Mouse (Mus musculus) retina, adult 2 months (tissue): ENCODE data around the gene Cask.

Experiments
- DNase-seq: peaks from one replicate; pipeline ENCODE4 v3.0.0-alpha.2; 2012; ENCODE audit warnings: low read depth, low spot score

Cask gene

GRCm38 (mm10) chrX:13720296-13720829 lies 130.8 kb downstream of the Cask start:
- no peak for DNase-seq

DNA sequence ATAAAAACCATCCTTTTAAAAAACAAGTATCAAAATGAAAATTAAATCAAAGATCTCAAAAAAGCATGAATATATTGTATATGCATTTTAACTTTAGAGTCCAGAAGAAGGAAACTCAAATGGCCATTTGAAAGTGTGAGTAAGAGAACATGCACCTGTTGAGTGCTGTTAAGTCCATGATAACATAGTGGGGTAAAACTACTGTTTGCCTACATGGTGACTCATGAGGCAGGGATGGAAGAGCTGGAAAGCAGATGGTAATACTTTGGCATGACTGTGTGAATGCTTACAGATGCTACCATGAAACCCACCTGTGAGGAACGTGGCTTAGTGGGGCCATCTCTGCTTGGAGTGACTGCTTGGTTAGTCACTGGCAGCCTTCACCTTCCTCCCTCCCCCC lies 132.9 kb downstream of the Cask start:
- DNase-seq, result no peak

DNA sequence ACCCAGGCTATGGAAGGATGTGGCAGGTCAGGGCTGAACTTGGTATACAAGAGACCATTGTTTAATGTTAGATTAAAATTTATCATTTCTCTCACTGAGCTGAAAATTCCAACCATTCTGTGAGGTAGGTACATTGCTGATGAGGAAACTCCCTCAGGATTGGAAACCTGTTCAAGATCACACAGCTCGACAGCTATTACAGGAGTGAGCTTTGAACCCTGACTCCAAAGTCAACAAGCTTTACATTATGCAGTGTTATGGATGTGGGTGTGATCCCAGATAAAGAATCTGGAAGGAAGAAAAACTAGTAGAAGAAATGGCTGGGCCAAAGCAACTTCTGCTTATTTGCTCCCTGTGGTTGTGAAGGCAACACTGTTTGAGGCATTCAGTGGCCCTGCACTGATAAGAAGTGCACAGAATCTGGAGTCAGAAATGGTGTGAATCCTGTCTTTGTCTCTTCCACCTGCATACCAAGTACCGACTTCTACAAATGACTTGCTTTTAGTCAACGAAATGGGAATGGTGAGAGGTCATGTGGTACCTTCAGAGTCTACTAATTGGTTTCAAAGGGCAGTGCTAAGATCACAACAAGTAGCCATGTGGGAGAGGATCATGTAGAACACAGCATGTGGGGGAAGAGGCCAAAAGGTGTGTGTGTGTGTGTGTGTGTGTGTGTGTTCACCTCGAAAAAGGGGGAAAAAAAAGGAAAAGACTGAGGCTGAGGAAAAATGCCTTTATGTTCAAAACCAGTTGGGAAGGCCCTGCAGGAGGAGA lies 134.2 kb downstream of the Cask start:
- no peak for DNase-seq

DNA sequence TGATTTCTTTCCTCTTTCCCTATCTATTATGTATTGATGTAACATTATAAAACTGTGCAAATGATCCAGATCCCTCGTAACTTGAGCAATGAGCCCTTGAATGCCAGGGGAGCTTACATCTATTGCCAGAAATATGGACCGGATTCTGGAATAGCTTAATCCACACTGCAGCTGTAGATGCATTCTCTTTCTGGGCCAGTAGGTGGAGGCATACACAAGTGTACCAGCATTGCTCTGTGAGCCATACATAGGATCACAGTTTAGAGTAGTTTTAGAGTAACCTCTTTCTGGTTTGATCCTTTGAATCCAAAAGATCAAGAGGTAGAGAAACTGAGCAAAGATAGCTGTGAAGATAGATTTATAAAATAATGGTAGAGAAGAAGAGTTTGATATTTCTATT lies 141.0 kb downstream of the Cask start:
- peak; percentile 36 for DNase-seq

- no peak for DNase-seq
Observed at GRCm38 (mm10) chrX:13705051-13705450, 146.1 kb downstream of the Cask start.

DNA sequence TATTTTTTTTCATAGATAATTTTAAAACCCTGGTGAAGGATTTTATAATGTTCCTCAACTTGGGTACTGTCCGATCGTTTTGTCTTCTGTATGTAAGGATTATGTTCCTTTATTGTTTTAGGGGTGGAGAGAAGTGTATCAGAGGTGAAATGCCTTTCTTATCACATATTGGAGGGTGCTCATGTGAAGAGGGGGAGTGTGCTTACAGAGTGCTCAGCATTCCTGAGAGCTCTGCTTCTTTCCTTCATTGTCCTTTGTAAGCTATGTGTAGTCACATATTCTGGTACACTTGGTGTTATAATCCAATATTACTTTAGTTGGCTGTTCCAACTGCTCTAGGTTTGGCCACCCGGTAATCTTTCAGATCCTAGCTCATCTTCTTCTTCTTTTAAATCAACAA lies 150.5 kb downstream of the Cask start:
- no peak for DNase-seq

GRCm38 (mm10) chrX:13691865-13692264 lies 159.3 kb downstream of the Cask start:
- no peak for DNase-seq

DNA sequence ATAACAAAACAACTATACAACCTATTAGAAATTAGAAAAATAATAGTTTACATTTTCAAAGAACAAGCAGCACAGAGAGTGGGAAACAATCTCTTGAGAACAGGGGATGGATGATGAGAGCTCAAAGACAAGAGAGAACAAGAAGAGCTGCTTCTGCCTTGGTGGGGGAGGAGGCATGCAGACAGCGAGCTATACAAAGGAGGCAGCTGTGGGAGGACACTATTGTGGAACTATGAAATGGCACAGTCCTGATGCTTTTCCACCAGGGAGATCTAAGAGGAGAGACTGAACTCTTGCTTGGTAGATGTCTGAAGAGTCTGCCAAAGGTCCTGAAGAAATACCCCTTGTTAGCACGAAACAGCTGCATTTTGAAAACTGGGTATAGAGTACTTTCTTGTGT lies 162.8 kb downstream of the Cask start:
- DNase-seq, result no peak

- no peak for DNase-seq
Observed at GRCm38 (mm10) chrX:13686589-13686988, 164.6 kb downstream of the Cask start.

DNA sequence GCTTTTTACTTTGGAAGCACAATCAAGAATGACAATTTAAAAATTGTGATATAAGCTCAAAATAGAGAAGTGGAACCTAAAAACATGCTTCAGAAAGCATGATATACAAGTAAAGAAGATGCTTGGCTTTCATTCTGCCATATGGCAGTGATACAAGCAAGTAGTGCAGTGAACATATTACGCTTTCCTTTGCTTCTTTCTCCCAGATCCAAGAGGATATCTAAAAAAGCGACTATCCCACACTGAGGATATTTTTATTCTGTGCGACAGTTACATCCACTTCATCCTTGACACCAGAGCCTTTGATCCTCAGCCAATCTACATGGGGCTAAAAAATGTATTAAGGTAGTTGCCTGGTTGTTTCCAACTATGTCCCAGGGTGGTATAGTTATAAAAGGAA lies 169.4 kb downstream of the Cask start:
- DNase-seq, result no peak

DNA sequence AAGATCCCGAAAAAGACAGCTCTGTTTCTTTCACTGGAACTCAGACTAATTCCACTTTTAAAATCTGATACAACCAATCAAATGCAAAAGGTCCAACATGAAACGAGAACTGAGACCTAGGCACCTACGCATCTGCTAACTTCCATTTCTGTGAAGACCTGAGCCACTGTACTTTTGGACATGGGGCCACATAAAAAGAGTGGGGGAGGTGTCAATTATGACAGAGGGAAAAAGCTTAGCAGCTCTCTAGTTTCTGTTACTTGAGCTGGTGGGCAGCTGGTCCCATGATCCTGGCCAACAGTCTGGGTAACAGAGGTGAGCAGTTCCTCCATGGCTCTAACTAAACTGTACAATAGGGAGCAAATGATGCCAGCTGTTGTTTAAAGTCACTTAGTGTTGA lies 178.2 kb downstream of the Cask start:
- DNase-seq, result no peak

GRCm38 (mm10) chrX:13670342-13670741 lies 180.8 kb downstream of the Cask start:
- no peak for DNase-seq

- DNase-seq, result no peak
Observed at GRCm38 (mm10) chrX:13668867-13669266, 182.3 kb downstream of the Cask start.

DNA sequence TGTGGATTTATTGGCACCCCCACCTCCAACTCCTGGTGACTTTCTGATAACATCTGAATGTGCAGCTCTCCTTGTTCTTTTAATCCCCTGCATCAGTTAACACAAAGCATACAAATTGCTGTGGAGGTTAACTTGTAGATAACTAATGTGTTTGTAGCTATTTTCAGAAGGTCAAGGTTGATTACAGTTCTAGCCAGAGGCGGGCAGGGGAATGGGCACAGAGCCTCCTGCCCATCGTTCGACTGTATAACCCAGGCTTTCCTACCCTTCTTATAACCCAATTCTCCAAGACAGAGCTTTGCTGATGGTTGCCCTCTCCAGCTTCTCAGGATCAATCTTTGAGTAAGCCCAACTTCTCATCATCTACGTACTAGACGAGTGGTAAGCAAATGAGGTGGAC lies 190.1 kb downstream of the Cask start, which contains the start of gene Gpr82:
Gene Gpr82 (plus strand): TSS at position 301 of the 400 bp plus-strand sequence.
- DNase-seq, result no peak

DNA sequence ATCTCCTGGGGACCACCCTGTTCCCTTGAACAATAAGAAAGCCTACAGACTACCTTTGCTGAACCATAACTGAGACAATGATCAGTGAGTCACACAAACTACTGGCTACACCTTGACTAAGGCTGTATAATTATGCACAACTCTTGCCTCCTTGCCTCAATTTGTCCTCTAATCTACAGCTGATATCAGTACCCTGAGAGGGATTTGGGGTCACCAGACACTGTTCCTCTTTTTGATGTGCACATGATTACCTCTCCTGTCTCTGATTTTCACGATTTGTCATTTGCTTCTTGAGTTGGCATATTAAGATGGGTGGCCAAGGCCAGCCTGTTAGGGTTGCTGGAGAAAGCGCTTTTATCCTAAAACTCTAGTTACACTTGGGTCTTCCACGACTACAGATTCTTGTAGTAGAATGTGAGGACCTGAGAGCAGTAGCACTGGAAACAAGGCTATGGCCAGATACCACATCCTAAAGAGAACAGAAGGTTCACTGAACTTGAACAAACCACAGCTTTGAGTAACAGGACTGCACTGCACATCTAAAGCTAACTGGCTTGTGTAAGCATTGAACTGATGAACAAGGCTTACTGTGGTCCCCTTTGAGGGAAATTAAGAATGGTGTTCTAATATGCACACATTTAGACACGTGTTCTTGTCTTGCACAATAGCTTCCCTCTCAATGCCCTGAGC lies 191.8 kb downstream of the Cask start:
- no peak for DNase-seq

DNA sequence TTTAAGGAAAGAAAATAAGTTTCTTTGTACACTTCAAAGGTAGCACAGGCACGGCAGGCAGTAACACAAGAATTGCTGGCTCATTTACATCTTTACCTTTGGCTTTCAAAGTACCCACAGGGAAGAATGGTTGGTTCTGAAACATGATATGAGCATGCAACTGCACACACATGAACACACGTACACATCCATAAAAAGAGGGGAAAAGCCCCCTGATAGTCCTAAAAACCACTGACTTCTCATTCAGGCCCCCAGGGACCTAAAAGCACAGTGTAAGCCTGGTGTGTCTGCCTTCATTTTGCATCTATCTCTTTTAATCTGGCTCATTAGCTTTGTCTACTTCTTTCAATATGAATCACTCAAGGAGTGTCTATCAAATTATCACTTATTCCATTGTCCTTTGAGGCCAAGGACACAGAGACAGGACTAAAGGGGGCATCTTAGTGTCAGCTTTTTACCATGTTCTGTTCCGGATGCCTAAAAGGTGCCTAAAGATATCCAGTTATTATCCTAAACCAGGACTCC lies 192.5 kb downstream of the Cask start:
- no peak for DNase-seq

DNA sequence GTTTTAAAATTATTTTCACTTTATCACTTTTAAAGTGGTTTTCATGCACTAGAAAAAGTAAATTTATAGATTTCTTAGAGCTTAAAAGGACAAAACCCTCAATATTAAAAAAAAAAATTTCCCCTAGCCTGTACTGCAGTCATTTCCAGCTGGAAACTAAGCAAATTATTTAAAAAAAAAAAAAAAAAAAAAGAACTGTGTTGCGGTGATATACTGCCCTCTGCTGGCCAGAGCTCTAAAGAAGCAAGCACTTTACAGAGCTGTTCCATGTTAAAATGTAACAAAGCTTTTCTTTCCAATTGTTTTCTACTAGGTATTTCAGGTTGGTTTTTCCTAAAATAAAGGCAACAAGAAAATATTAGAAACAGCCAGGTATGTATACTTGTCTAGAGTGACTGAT lies 194.4 kb downstream of the Cask start:
- peak; percentile 18 for DNase-seq

- DNase-seq, result no peak
Observed at GRCm38 (mm10) chrX:13655906-13656305, 195.3 kb downstream of the Cask start.

DNA sequence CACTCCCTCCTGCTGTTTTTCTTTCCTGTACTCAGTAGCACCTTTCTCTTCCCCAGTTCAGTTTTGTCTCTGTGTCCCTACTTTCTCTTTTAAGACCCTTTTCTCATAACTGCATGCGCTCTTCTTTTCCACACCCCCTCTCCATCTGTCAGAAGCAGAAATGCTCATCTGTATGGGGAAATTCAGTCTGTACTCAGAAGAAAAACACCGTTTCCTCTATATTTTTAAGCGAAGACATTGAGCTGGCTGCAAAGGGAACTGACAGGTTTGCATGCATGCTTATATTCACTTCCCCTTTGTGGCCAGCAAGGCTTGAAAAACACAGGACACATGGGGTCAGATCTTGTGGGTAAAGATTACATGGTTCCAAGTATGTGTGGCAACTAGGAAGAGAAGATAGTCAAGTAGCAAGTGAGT lies 196.2 kb downstream of the Cask start:
- DNase-seq, result no peak

DNA sequence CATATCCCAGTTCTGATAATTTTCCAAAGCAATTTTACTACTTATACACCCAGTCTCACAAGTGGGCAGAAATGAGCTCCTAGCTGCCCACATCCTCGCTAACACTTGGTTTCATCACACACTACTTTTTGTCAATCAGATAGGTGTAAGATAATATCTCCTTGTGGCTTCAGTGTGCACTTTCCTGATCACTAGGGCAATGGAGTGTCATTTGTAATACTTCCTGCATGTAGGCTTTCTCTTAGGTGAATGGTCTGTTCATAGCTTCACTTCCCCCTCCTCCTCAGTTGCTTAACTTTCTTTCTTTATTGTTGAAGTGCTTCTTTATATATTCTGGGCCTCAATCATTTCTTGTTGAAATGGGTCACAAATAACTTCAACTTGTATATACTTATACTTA lies 198.9 kb downstream of the Cask start:
- DNase-seq, result no peak

- no peak for DNase-seq
Observed at GRCm38 (mm10) chrX:13651889-13652288, 199.3 kb downstream of the Cask start.

- DNase-seq, result no peak
Observed at GRCm38 (mm10) chrX:13638894-13639293, 212.3 kb downstream of the Cask start.

DNA sequence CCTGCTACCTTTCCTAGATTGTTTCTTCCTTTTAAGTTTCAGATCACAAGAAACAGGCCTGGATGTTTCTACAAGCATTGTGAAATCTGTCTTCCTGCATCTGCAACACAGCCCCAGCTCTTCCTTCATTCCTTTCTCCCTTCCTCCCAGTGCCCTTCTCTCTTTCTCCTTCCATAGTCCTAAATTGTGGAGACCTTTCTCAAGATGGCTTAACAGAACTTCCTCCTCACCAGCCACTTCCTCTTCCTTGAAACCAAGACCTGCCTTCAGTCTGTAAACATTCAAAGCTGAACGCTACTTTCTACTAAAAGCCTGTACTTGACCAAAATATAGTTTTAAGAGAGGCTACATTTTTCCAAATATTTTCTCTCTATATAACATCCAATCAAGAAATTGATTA lies 214.8 kb downstream of the Cask start:
- DNase-seq, result no peak
